Comparison of ENCODE assay signal across 24 mouse cellular contexts in genomic region chr4:134871477-134871876, GRCm38 (mm10). TPM values are rescaled to one million over a fixed set of nuclear protein-coding genes. Genes with fewer than 3 reads are reported as not detected.
A peak's percentile ranks its signal among the peaks of the same experiment; 100 is the strongest.
DNase-seq lines count a peak whose midpoint lies in the region; ATAC-seq and TF ChIP-seq lines count a peak whose summit lies in the region.
"Had no signal": no experiment of that assay in that cellular context is flagged by ENCODE, and none has a peak within 500 bp of the region (broad histone marks: within the 10 kb centered on the region; RNA-seq: fewer than 3 reads in every experiment).

No protein-coding gene starts in this region.

- 53% methylated on average over 4 of the region's 4 CpGs for WGBS in liver, embryonic 14.5 days (ENCODE audit: insufficient replicate concordance)
- 39% methylated on average over 4 of the region's 4 CpGs for WGBS in liver, postnatal 0 days (ENCODE audit: insufficient replicate concordance)
- WGBS in liver, embryonic 16.5 days (ENCODE audit: insufficient replicate concordance), result 44% methylated on average over 4 of the region's 4 CpGs

- peak overlapping the region; percentile 44 for H3K4me3 ChIP-seq in erythroblast, embryonic 14.5 days (replicated peaks)
- peak overlapping the region in 1 of 2 experiments; percentile 10; a peak in 2 of 4 replicates for H3K4me3 ChIP-seq in liver, embryonic 14.5 days (ENCODE audit: insufficient read depth in 1 of 2, low read depth in 2 of 2, low read length in 2 of 2)
- no peak overlapping the region for H3K4me3 ChIP-seq in liver, postnatal 0 days (ENCODE audit: low read depth, low read length)
- peak overlapping the region; percentile 15; the same call in 1 of the 2 replicates for H3K4me3 ChIP-seq in liver, embryonic 16.5 days (ENCODE audit: low read depth, low read length)
- H3K4me3 ChIP-seq: embryonic facial prominence, embryonic 10.5 days; forebrain, embryonic 15.5 days; heart, embryonic 10.5 days; heart, embryonic 15.5 days; hindbrain, embryonic 13.5 days had no signal

- no peak for DNase-seq in liver, embryonic 14.5 days (ENCODE audit: low read depth in 3 of 3, low spot score in 3 of 3)
- DNase-seq in liver, postnatal 0 days, result no peak
- DNase-seq in ES-CJ7 (ENCODE audit: low read depth, low spot score), result peak; percentile 74
- no peak for DNase-seq in thymus, adult 18-20 months
- no peak for DNase-seq in embryo, embryonic 11 days
- DNase-seq: adrenal gland, postnatal 14 days; B cell, adult 2 months; cerebellum, adult 11-12 months; cerebellum, adult 9-10 months; cerebellum, postnatal 25 days; gastrocnemius, postnatal 36 days; heart, adult 18-20 months; heart, postnatal 14 days had no signal

- TF ChIP-seq EP300 in liver, embryonic 14.5 days (IDR thresholded peaks at IDR 0.05; ENCODE audit: low read depth), result no peak
- TF ChIP-seq EP300 in liver, postnatal 0 days (IDR thresholded peaks at IDR 0.05; ENCODE audit: low read depth), result no peak

- H3K4me1 ChIP-seq in erythroblast, embryonic 14.5 days (ENCODE audit: control insufficient read depth), result peaks cover 81% of the 10 kb centered on the region
- peaks cover 38 to 47% of the 10 kb centered on the region in 2 experiments for H3K4me1 ChIP-seq in liver, embryonic 14.5 days (replicated peaks; ENCODE audit: control insufficient read depth in 2 of 2, insufficient read depth in 2 of 2, low read length in 1 of 2)
- H3K4me1 ChIP-seq in liver, postnatal 0 days (ENCODE audit: insufficient read depth), result peaks cover 21% of the 10 kb centered on the region
- peaks cover 31% of the 10 kb centered on the region for H3K4me1 ChIP-seq in liver, embryonic 16.5 days (ENCODE audit: control insufficient read depth, low read depth, low read length)
- H3K4me1 ChIP-seq: forebrain, embryonic 15.5 days had no signal

- TF ChIP-seq CTCF in liver, embryonic 14.5 days (IDR thresholded peaks at IDR 0.05; ENCODE audit: low read depth), result no peak
- no peak for TF ChIP-seq CTCF in liver, postnatal 0 days (IDR thresholded peaks at IDR 0.05; ENCODE audit: low read depth)

- ATAC-seq in erythroblast, adult 5-6 weeks (replicated peaks; ENCODE audit: low FRiP score, poor library complexity, severe bottlenecking), result no peak
- ATAC-seq in liver, embryonic 14.5 days (ENCODE audit: insufficient read depth), result no peak
- no peak for ATAC-seq in liver, postnatal 0 days
- no peak for ATAC-seq in liver, embryonic 16.5 days (ENCODE audit: low read depth)
- ATAC-seq: activated CD4-positive, CD25-positive, alpha-beta regulatory T cell, adult 4 months; forebrain, embryonic 15.5 days; hindbrain, postnatal 0 days had no signal

- peak overlapping the region; percentile 70 for H3K27ac ChIP-seq in liver, embryonic 14.5 days
- H3K27ac ChIP-seq in liver, postnatal 0 days (ENCODE audit: low read depth), result no peak overlapping the region
- peak overlapping the region; percentile 77 for H3K27ac ChIP-seq in liver, embryonic 16.5 days (ENCODE audit: low read length)
- H3K27ac ChIP-seq: embryonic facial prominence, embryonic 10.5 days; forebrain, embryonic 15.5 days; heart, embryonic 10.5 days; heart, embryonic 15.5 days; hindbrain, embryonic 13.5 days; hindbrain, postnatal 0 days had no signal

- H3K9ac ChIP-seq in liver, embryonic 14.5 days (replicated peaks), result peak overlapping the region; percentile 28
- H3K9ac ChIP-seq in liver, postnatal 0 days (replicated peaks), result no peak overlapping the region; the same call in 1 of the 2 replicates
- peak overlapping the region; percentile 22; the same call in 1 of the 2 replicates for H3K9ac ChIP-seq in liver, embryonic 16.5 days (ENCODE audit: low read depth, low read length)
- H3K9ac ChIP-seq: forebrain, embryonic 15.5 days; heart, embryonic 15.5 days; hindbrain, embryonic 13.5 days had no signal

- no peaks in the 10 kb centered on the region; the same call in 1 of the 2 replicates for H3K27me3 ChIP-seq in erythroblast, embryonic 14.5 days (ENCODE audit: control insufficient read depth)
- H3K27me3 ChIP-seq in liver, embryonic 14.5 days (ENCODE audit: control insufficient read depth, insufficient read depth, low read length), result no peaks in the 10 kb centered on the region
- H3K27me3 ChIP-seq in liver, postnatal 0 days (ENCODE audit: insufficient read depth, low read length), result peaks cover 4% of the 10 kb centered on the region
- no peaks in the 10 kb centered on the region for H3K27me3 ChIP-seq in liver, embryonic 16.5 days (ENCODE audit: control insufficient read depth, insufficient read depth, low read depth, low read length)

- peaks cover 96% of the 10 kb centered on the region for H3K36me3 ChIP-seq in erythroblast, embryonic 14.5 days (ENCODE audit: control insufficient read depth)
- H3K36me3 ChIP-seq in liver, embryonic 14.5 days (replicated peaks; ENCODE audit: control insufficient read depth, insufficient read depth, low read depth), result peaks cover 72% of the 10 kb centered on the region
- peaks cover 15% of the 10 kb centered on the region for H3K36me3 ChIP-seq in liver, postnatal 0 days (replicated peaks; ENCODE audit: insufficient read depth, low read length)
- H3K36me3 ChIP-seq in liver, embryonic 16.5 days (ENCODE audit: control insufficient read depth, insufficient read depth), result peaks cover 39% of the 10 kb centered on the region
- H3K36me3 ChIP-seq: embryonic facial prominence, embryonic 10.5 days; forebrain, embryonic 15.5 days; heart, embryonic 10.5 days; heart, embryonic 15.5 days; hindbrain, embryonic 13.5 days had no signal

- H3K9me3 ChIP-seq in erythroblast, embryonic 14.5 days (ENCODE audit: control insufficient read depth, low read length), result no peaks in the 10 kb centered on the region
- no peaks in the 10 kb centered on the region for H3K9me3 ChIP-seq in liver, embryonic 14.5 days (ENCODE audit: control insufficient read depth, low read length)
- no peaks in the 10 kb centered on the region for H3K9me3 ChIP-seq in liver, postnatal 0 days (ENCODE audit: low read length)
- no peaks in the 10 kb centered on the region for H3K9me3 ChIP-seq in liver, embryonic 16.5 days (replicated peaks; ENCODE audit: control insufficient read depth, low read length)
- H3K9me3 ChIP-seq: embryonic facial prominence, embryonic 10.5 days; forebrain, embryonic 15.5 days; heart, embryonic 10.5 days; heart, embryonic 15.5 days; hindbrain, embryonic 13.5 days had no signal

- H3K4me2 ChIP-seq in liver, embryonic 14.5 days (ENCODE audit: low read depth), result peak overlapping the region; percentile 48
- no peak overlapping the region for H3K4me2 ChIP-seq in liver, postnatal 0 days (ENCODE audit: low read depth, low read length)
- peak overlapping the region; percentile 33 for H3K4me2 ChIP-seq in liver, embryonic 16.5 days (ENCODE audit: low read depth, low read length)
- H3K4me2 ChIP-seq: forebrain, embryonic 15.5 days; heart, embryonic 15.5 days; hindbrain, embryonic 13.5 days had no signal

RNA-seq across cellular contexts. Expression of gene Rhd, which starts 7.1 kb away (rescaled TPM):
- 54.9 and 73.6 TPM in 2 replicates for polyA plus RNA-seq in erythroblast, embryonic 14.5 days (2012)
- 408 and 436 TPM in 2 replicates for total RNA-seq in erythroblast, adult 5-6 weeks (2015; ENCODE audit: low replicate concordance)
- total RNA-seq in erythroblast, adult 5-6 weeks (2017; ENCODE audit: low replicate concordance), result 820 and 839 TPM in 2 replicates
- 260 and 298 TPM in 2 replicates for polyA plus RNA-seq in liver, embryonic 14.5 days (2012; rRNA removed)
- polyA plus RNA-seq in liver, embryonic 14.5 days (2014; fragmentation: Nextera tagmentation; extraction: Ambion mirVana), result 576 and 578 TPM in 2 replicates
- polyA plus RNA-seq in liver, postnatal 0 days (2015; fragmentation: Nextera tagmentation; extraction: Ambion mirVana), result 207 and 214 TPM in 2 replicates
- 522 and 550 TPM in 2 replicates for polyA plus RNA-seq in liver, embryonic 16.5 days (2015; fragmentation: Nextera tagmentation; extraction: Ambion mirVana)
- total RNA-seq: gastrocnemius, adult 8-10 months; gastrocnemius, postnatal 36 days had no signal

RNA-seq across cellular contexts. Expression of gene Maco1, which starts 18.3 kb away (rescaled TPM):
- polyA plus RNA-seq in erythroblast, embryonic 14.5 days (2012), result 1.4 and 1.5 TPM in 2 replicates
- total RNA-seq in erythroblast, adult 5-6 weeks (2015; ENCODE audit: low replicate concordance), result 13.0 and 19.4 TPM in 2 replicates
- 36.0 and 39.9 TPM in 2 replicates for total RNA-seq in erythroblast, adult 5-6 weeks (2017; ENCODE audit: low replicate concordance)
- polyA plus RNA-seq in liver, embryonic 14.5 days (2012; rRNA removed), result 5.7 and 9.3 TPM in 2 replicates
- 11.7 and 13.0 TPM in 2 replicates for polyA plus RNA-seq in liver, embryonic 14.5 days (2014; fragmentation: Nextera tagmentation; extraction: Ambion mirVana)
- polyA plus RNA-seq in liver, postnatal 0 days (2015; fragmentation: Nextera tagmentation; extraction: Ambion mirVana), result 13.6 and 14.6 TPM in 2 replicates
- polyA plus RNA-seq in liver, embryonic 16.5 days (2015; fragmentation: Nextera tagmentation; extraction: Ambion mirVana), result 16.0 and 16.8 TPM in 2 replicates

RNA-seq across cellular contexts. Expression of gene Tmem50a, which starts 43.3 kb away (rescaled TPM):
- 1.0 and 1.2 TPM in 2 replicates for polyA plus RNA-seq in erythroblast, embryonic 14.5 days (2012)
- total RNA-seq in erythroblast, adult 5-6 weeks (2015; ENCODE audit: low replicate concordance), result 150 and 151 TPM in 2 replicates
- 200 and 208 TPM in 2 replicates for total RNA-seq in erythroblast, adult 5-6 weeks (2017; ENCODE audit: low replicate concordance)
- polyA plus RNA-seq in liver, embryonic 14.5 days (2012; rRNA removed), result 44.2 and 50.8 TPM in 2 replicates
- polyA plus RNA-seq in liver, embryonic 14.5 days (2014; fragmentation: Nextera tagmentation; extraction: Ambion mirVana), result 59.5 and 65.1 TPM in 2 replicates
- 87.6 and 88.5 TPM in 2 replicates for polyA plus RNA-seq in liver, postnatal 0 days (2015; fragmentation: Nextera tagmentation; extraction: Ambion mirVana)
- 79.1 and 82.5 TPM in 2 replicates for polyA plus RNA-seq in liver, embryonic 16.5 days (2015; fragmentation: Nextera tagmentation; extraction: Ambion mirVana)

RNA-seq across cellular contexts. Expression of gene Rsrp1, which starts 51.9 kb away (rescaled TPM):
- 62.6 and 71.3 TPM in 2 replicates for polyA plus RNA-seq in erythroblast, embryonic 14.5 days (2012)
- total RNA-seq in erythroblast, adult 5-6 weeks (2015; ENCODE audit: low replicate concordance), result 2,585 and 2,588 TPM in 2 replicates
- 1,104 and 1,368 TPM in 2 replicates for total RNA-seq in erythroblast, adult 5-6 weeks (2017; ENCODE audit: low replicate concordance)
- 228 and 239 TPM in 2 replicates for polyA plus RNA-seq in liver, embryonic 14.5 days (2012; rRNA removed)
- 151 and 161 TPM in 2 replicates for polyA plus RNA-seq in liver, embryonic 14.5 days (2014; fragmentation: Nextera tagmentation; extraction: Ambion mirVana)
- polyA plus RNA-seq in liver, postnatal 0 days (2015; fragmentation: Nextera tagmentation; extraction: Ambion mirVana), result 185 and 225 TPM in 2 replicates
- 315 and 330 TPM in 2 replicates for polyA plus RNA-seq in liver, embryonic 16.5 days (2015; fragmentation: Nextera tagmentation; extraction: Ambion mirVana)

RNA-seq across cellular contexts. Expression of gene Syf2, which starts 59.2 kb away (rescaled TPM):
- polyA plus RNA-seq in erythroblast, embryonic 14.5 days (2012), result 10.1 and 17.9 TPM in 2 replicates
- 103 and 110 TPM in 2 replicates for total RNA-seq in erythroblast, adult 5-6 weeks (2015; ENCODE audit: low replicate concordance)
- 291 and 294 TPM in 2 replicates for total RNA-seq in erythroblast, adult 5-6 weeks (2017; ENCODE audit: low replicate concordance)
- 21.9 and 42.9 TPM in 2 replicates for polyA plus RNA-seq in liver, embryonic 14.5 days (2012; rRNA removed)
- polyA plus RNA-seq in liver, embryonic 14.5 days (2014; fragmentation: Nextera tagmentation; extraction: Ambion mirVana), result 52.6 and 56.0 TPM in 2 replicates
- polyA plus RNA-seq in liver, postnatal 0 days (2015; fragmentation: Nextera tagmentation; extraction: Ambion mirVana), result 46.9 and 52.9 TPM in 2 replicates
- 43.9 and 47.8 TPM in 2 replicates for polyA plus RNA-seq in liver, embryonic 16.5 days (2015; fragmentation: Nextera tagmentation; extraction: Ambion mirVana)

Comparison
In these comparisons a context has a peak if more than half of its experiments do, and no peak if none do; other contexts are left out.
1. RNA of gene Tmem50a, which starts 43.3 kb away (polyA plus RNA-seq): 87.6 to 88.5 TPM in liver, postnatal 0 days, 79.1 to 82.5 TPM in liver, embryonic 16.5 days and 44.2 to 65.1 TPM in liver, embryonic 14.5 days; 1.0 to 1.2 TPM in erythroblast, embryonic 14.5 days; every median in the first group is over 10 times any median in the second.